Mouse (Mus musculus): Measurements from ENCODE around the gene Ctla4. TPM values are rescaled to one million over a fixed set of nuclear protein-coding genes. Genes with fewer than 3 reads are reported as not detected.

Gene Ctla4
- polyA plus RNA-seq, 1 experiment from 2014 or later, result not detected

- Histone ChIP-seq H3K9ac (ENCODE audit: low read length) (no peak overlapping the region), H3K9me3 (ENCODE audit: control insufficient read depth, low read length) (no peaks in the 10 kb centered on the region), H3K4me2 (no peak overlapping the region), H3K4me1 (ENCODE audit: control insufficient read depth, insufficient read depth, low read length) (peaks cover 15% of the 10 kb centered on the region; the same call in 1 of the 2 replicates), H3K27me3 (ENCODE audit: control insufficient read depth, insufficient read depth, low read length) (no peaks in the 10 kb centered on the region), H3K27ac (ENCODE audit: low read depth, low read length) (no peak overlapping the region), H3K4me3 (ENCODE audit: low read depth, low read length) (no peak overlapping the region), H3K36me3 (ENCODE audit: control insufficient read depth, insufficient read depth, low read length) (no peaks in the 10 kb centered on the region)
- ATAC-seq (ENCODE audit: low FRiP score) (no peak), DNase-seq (ENCODE audit: low spot score, missing footprints) (no peak)
- 79% methylated on average over 6 of the region's 6 CpGs for WGBS
These were observed 34.0 kb upstream of the Ctla4 start for GRCm38 (mm10) chr1:60852770-60853147.

GRCm38 (mm10) chr1:60853330-60853956, 33.4 kb upstream of the Ctla4 start:
- no peaks in the 10 kb centered on the region for H3K27me3 ChIP-seq (ENCODE audit: control insufficient read depth, insufficient read depth, low read length)
- H3K9me3 ChIP-seq (ENCODE audit: control insufficient read depth, low read length), result no peaks in the 10 kb centered on the region
- H3K27ac ChIP-seq (ENCODE audit: low read depth, low read length), result no peak overlapping the region
- no peak overlapping the region for H3K4me2 ChIP-seq
- no peak for DNase-seq (ENCODE audit: low spot score, missing footprints)
- no peak for ATAC-seq (ENCODE audit: low FRiP score)
- H3K9ac ChIP-seq (ENCODE audit: low read length), result no peak overlapping the region
- H3K36me3 ChIP-seq (ENCODE audit: control insufficient read depth, insufficient read depth, low read length), result no peaks in the 10 kb centered on the region
- 33% methylated on average over 7 of the region's 7 CpGs for WGBS
- no peak overlapping the region for H3K4me3 ChIP-seq (ENCODE audit: low read depth, low read length)
- peaks cover 15% of the 10 kb centered on the region; the same call in 1 of the 2 replicates for H3K4me1 ChIP-seq (ENCODE audit: control insufficient read depth, insufficient read depth, low read length)

- Histone ChIP-seq H3K9me3 (ENCODE audit: control insufficient read depth, low read length) (no peaks in the 10 kb centered on the region), H3K4me1 (ENCODE audit: control insufficient read depth, insufficient read depth, low read length) (peaks cover 15% of the 10 kb centered on the region; the same call in 1 of the 2 replicates), H3K27me3 (ENCODE audit: control insufficient read depth, insufficient read depth, low read length) (no peaks in the 10 kb centered on the region), H3K27ac (ENCODE audit: low read depth, low read length) (no peak overlapping the region), H3K9ac (ENCODE audit: low read length) (no peak overlapping the region), H3K36me3 (ENCODE audit: control insufficient read depth, insufficient read depth, low read length) (no peaks in the 10 kb centered on the region), H3K4me3 (ENCODE audit: low read depth, low read length) (no peak overlapping the region), H3K4me2 (no peak overlapping the region)
- 83% methylated on average over 5 of the region's 5 CpGs for WGBS
- ATAC-seq (ENCODE audit: low FRiP score) (no peak), DNase-seq (ENCODE audit: low spot score, missing footprints) (no peak)
These were observed 32.8 kb upstream of the Ctla4 start for GRCm38 (mm10) chr1:60853991-60854390.

GRCm38 (mm10) chr1:60857351-60858220, 29.2 kb upstream of the Ctla4 start:
- no peak for ATAC-seq (ENCODE audit: low FRiP score)
- Histone ChIP-seq H3K9me3 (ENCODE audit: control insufficient read depth, low read length) (no peaks in the 10 kb centered on the region), H3K4me1 (ENCODE audit: control insufficient read depth, insufficient read depth, low read length) (peaks cover 2% of the 10 kb centered on the region), H3K27ac (ENCODE audit: low read depth, low read length) (no peak overlapping the region), H3K9ac (ENCODE audit: low read length) (no peak overlapping the region), H3K36me3 (ENCODE audit: control insufficient read depth, insufficient read depth, low read length) (no peaks in the 10 kb centered on the region), H3K4me2 (no peak overlapping the region), H3K27me3 (ENCODE audit: control insufficient read depth, insufficient read depth, low read length) (no peaks in the 10 kb centered on the region), H3K4me3 (ENCODE audit: low read depth, low read length) (no peak overlapping the region)
- peak; percentile 53 for DNase-seq (ENCODE audit: low spot score, missing footprints)
- 85% methylated on average over 12 of the region's 12 CpGs for WGBS

GRCm38 (mm10) chr1:60859159-60859558, 27.6 kb upstream of the Ctla4 start:
- no peaks in the 10 kb centered on the region for H3K36me3 ChIP-seq (ENCODE audit: control insufficient read depth, insufficient read depth, low read length)
- no peak overlapping the region for H3K4me2 ChIP-seq
- ATAC-seq (ENCODE audit: low FRiP score) (no peak), DNase-seq (ENCODE audit: low spot score, missing footprints) (no peak)
- H3K27me3 ChIP-seq (ENCODE audit: control insufficient read depth, insufficient read depth, low read length), result no peaks in the 10 kb centered on the region
- H3K4me3 ChIP-seq (ENCODE audit: low read depth, low read length), result no peak overlapping the region
- 79% methylated on average over 3 of the region's 3 CpGs for WGBS
- no peaks in the 10 kb centered on the region for H3K9me3 ChIP-seq (ENCODE audit: control insufficient read depth, low read length)
- no peaks in the 10 kb centered on the region; the same call in 1 of the 2 replicates for H3K4me1 ChIP-seq (ENCODE audit: control insufficient read depth, insufficient read depth, low read length)
- no peak overlapping the region for H3K27ac ChIP-seq (ENCODE audit: low read depth, low read length)
- no peak overlapping the region for H3K9ac ChIP-seq (ENCODE audit: low read length)

- H3K27me3 ChIP-seq (ENCODE audit: control insufficient read depth, insufficient read depth, low read length), result no peaks in the 10 kb centered on the region
- H3K9ac ChIP-seq (ENCODE audit: low read length), result no peak overlapping the region
- no peak overlapping the region for H3K4me2 ChIP-seq
- no peak overlapping the region for H3K4me3 ChIP-seq (ENCODE audit: low read depth, low read length)
- DNase-seq (ENCODE audit: low spot score, missing footprints) (no peak), ATAC-seq (ENCODE audit: low FRiP score) (no peak)
- H3K4me1 ChIP-seq (ENCODE audit: control insufficient read depth, insufficient read depth, low read length), result no peaks in the 10 kb centered on the region; the same call in 1 of the 2 replicates
- WGBS, result 89% methylated on average over 3 of the region's 3 CpGs
- no peaks in the 10 kb centered on the region for H3K9me3 ChIP-seq (ENCODE audit: control insufficient read depth, low read length)
- H3K27ac ChIP-seq (ENCODE audit: low read depth, low read length), result no peak overlapping the region
- H3K36me3 ChIP-seq (ENCODE audit: control insufficient read depth, insufficient read depth, low read length), result no peaks in the 10 kb centered on the region
These were observed 27.0 kb upstream of the Ctla4 start for GRCm38 (mm10) chr1:60859842-60860241.

GRCm38 (mm10) chr1:60860357-60860946, 26.3 kb upstream of the Ctla4 start:
- Histone ChIP-seq H3K4me3 (ENCODE audit: low read depth, low read length) (no peak overlapping the region), H3K27ac (ENCODE audit: low read depth, low read length) (no peak overlapping the region; the same call in 1 of the 2 replicates), H3K9me3 (ENCODE audit: control insufficient read depth, low read length) (no peaks in the 10 kb centered on the region), H3K4me2 (peak overlapping the region; percentile 18; the same call in 1 of the 2 replicates), H3K27me3 (ENCODE audit: control insufficient read depth, insufficient read depth, low read length) (no peaks in the 10 kb centered on the region), H3K36me3 (ENCODE audit: control insufficient read depth, insufficient read depth, low read length) (no peaks in the 10 kb centered on the region), H3K4me1 (ENCODE audit: control insufficient read depth, insufficient read depth, low read length) (no peaks in the 10 kb centered on the region; the same call in 1 of the 2 replicates), H3K9ac (ENCODE audit: low read length) (no peak overlapping the region)
- DNase-seq (ENCODE audit: low spot score, missing footprints) (peak; percentile 95), ATAC-seq (ENCODE audit: low FRiP score) (peak; percentile 75)
- WGBS, result 25% methylated on average over 3 of the region's 3 CpGs

GRCm38 (mm10) chr1:60860955-60861354, 25.8 kb upstream of the Ctla4 start:
- peak overlapping the region; percentile 18; the same call in 1 of the 2 replicates for H3K4me2 ChIP-seq

More at GRCm38 (mm10) chr1:60860955-60861354, 25.8 kb upstream of the Ctla4 start:
- DNase-seq (ENCODE audit: low spot score, missing footprints), result no peak
- Histone ChIP-seq H3K27me3 (ENCODE audit: control insufficient read depth, insufficient read depth, low read length) (no peaks in the 10 kb centered on the region), H3K9me3 (ENCODE audit: control insufficient read depth, low read length) (no peaks in the 10 kb centered on the region), H3K27ac (ENCODE audit: low read depth, low read length) (no peak overlapping the region; the same call in 1 of the 2 replicates), H3K9ac (ENCODE audit: low read length) (no peak overlapping the region), H3K4me3 (ENCODE audit: low read depth, low read length) (no peak overlapping the region), H3K36me3 (ENCODE audit: control insufficient read depth, insufficient read depth, low read length) (no peaks in the 10 kb centered on the region), H3K4me1 (ENCODE audit: control insufficient read depth, insufficient read depth, low read length) (no peaks in the 10 kb centered on the region; the same call in 1 of the 2 replicates)
- WGBS, result 72% methylated on average over 5 of the region's 5 CpGs
- peak; percentile 40 for ATAC-seq (ENCODE audit: low FRiP score)

Data from midbrain, embryonic 11.5 days (tissue).